Mouse (Mus musculus): ENCODE data around the gene Lingo2.

- TF ChIP-seq BHLHE40 (IDR thresholded peaks at IDR 0.05; ENCODE audit: low read depth, low read length) (no peak), CTCF (conservative IDR thresholded peaks at IDR 0.05 in 1 of 2, IDR thresholded peaks at IDR 0.05 in 1 of 2; ENCODE audit: low read depth in 2 of 2, low read length in 2 of 2) (no peak), GABPA (IDR thresholded peaks at IDR 0.05; ENCODE audit: insufficient replicate concordance, low read depth, low read length) (no peak), HCFC1 (IDR thresholded peaks at IDR 0.05; ENCODE audit: low read depth, low read length) (no peak), POLR2AphosphoS2 (IDR thresholded peaks at IDR 0.05; ENCODE audit: low read depth, low read length) (no peak), POLR2A (IDR thresholded peaks at IDR 0.05; ENCODE audit: low read depth, low read length) (no peak), ZNF384 (IDR thresholded peaks at IDR 0.05; ENCODE audit: low read depth, low read length) (no peak), TCF12 (IDR thresholded peaks at IDR 0.05; ENCODE audit: low read depth, low read length) (no peak), SIN3A (IDR thresholded peaks at IDR 0.05; ENCODE audit: low read length) (no peak), MEF2A (IDR thresholded peaks at IDR 0.05; ENCODE audit: borderline replicate concordance, low read depth, low read length) (no peak), USF1 (IDR thresholded peaks at IDR 0.05; ENCODE audit: low read depth, low read length) (no peak), ZC3H11A (IDR thresholded peaks at IDR 0.05; ENCODE audit: low read depth, low read length) (no peak), MAFK (IDR thresholded peaks at IDR 0.05; ENCODE audit: insufficient replicate concordance, low read length) (no peak), NRF1 (IDR thresholded peaks at IDR 0.05; ENCODE audit: low read depth, low read length) (no peak)
Measured at GRCm38 (mm10) chr4:36698888-36699287, 252.7 kb downstream of the Lingo2 start.
